Mouse (Mus musculus): ENCODE measurements around the gene Sart3.
A peak's percentile ranks its signal among the peaks of the same experiment; 100 is the strongest.

The Sart3 gene

GRCm38 (mm10) chr5:113724446-113724845, 47.9 kb downstream of the Sart3 start, which contains the start of gene 1700069L16Rik:
Gene 1700069L16Rik (minus strand): TSS chr5:113724772.
- DNase-seq: peak; percentile 84

- no peak for DNase-seq
These were observed 48.6 kb downstream of the Sart3 start for GRCm38 (mm10) chr5:113723567-113724237.

GRCm38 (mm10) chr5:113722224-113723013, 49.9 kb downstream of the Sart3 start:
- no peak for DNase-seq

- no peak for DNase-seq
These were observed 53.1 kb downstream of the Sart3 start for GRCm38 (mm10) chr5:113719221-113719661.

DNA sequence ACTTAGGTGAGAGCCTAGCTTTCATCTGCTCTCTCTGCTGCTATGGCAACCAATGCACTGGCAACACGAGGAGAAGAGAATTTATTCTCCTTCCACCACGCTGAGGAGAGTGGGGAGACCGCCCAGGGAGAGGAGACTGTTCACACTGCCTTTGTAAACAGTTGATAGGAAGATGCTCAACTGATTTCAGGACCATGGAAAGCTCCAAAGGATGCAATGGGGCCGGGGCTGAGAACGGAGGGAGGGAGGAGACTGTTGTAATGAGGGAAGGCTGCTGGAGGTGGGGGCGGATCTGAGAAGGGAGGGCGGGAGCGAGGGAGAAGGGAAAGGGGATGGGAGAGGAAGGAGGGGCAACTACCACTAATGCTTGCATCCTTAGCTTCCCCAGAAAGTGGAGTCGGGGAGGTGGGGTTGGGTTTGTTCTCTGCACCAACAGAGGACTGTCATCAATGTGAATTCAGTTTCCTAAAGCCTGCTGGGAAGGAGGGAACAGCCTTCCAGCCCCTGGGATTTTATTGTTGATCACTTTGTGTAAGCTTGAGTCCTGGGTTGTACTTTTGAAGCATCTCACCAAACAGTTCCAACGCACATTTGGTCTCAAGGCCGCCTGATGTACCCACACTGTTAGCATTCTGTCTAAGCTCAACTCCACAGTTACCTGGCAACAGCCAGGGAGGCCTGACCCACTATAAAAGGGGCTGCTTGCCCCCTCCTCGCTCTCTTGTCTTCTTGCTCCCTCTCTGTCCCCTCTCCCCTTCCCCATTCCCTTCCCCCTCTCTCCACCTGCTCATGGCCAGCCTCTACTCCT, 55.5 kb downstream of the Sart3 start:
- peak; percentile 74 for DNase-seq

GRCm38 (mm10) chr5:113712861-113713260, 59.4 kb downstream of the Sart3 start:
- no peak for DNase-seq

DNA sequence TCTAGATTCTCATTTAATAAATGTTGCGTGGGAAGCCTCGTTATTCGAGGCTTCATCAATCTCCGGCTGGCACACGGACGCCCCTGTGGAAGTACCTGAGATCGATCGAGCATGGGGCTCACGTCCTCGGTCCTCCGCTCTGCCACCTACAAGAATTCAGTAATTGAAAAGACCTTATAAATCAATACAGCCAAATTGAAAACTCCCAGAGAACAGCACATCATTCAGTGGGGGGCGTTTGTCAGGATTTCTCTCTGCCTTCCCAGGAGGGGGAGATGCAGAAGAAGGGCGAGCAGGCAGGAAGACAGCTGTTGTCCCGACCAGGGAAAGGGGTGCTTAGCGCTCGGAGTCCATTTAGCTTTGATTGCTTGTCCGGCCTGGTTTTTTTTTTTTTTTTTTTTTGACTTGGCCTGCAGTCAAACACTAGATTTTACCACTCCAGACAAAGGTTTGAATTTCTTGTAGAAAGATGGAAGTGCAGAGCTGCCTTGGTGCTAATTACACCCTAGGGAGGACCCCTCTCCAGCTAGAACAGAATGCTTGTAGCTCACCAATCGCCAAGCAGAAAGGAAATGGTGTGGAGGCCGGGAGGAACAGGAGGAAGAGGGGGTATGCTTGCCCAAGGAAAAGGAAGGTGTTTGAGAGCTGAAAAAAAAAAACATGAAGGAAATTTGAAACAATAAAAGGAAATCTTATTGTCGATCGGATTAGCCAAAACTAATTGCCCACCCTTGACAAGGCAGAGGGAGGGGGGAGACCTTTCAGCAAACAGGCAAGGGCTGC, 68.3 kb downstream of the Sart3 start:
- no peak for DNase-seq

GRCm38 (mm10) chr5:113700388-113701023, 71.8 kb downstream of the Sart3 start:
- DNase-seq: no peak

DNA sequence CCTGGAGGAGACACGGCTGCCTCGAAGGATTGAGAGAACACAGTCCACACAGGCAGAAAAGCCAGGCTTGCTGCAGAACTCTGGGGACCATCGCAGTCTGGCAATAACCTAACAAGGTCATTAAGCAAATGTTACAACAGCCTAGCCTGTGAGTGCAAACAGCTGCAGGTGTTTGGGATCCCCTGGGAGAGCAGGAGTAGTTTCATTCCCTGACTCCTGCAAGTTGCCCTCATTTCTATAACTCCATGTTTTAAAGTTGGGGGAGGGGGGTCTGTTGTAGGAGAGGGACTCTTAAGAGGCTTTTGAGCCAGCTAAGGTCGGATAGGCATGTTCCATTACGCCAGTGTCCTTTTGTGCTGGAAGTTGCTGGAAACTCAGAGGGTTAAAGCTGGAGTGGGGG, 77.9 kb downstream of the Sart3 start:
- no peak for DNase-seq

GRCm38 (mm10) chr5:113694000-113694399, 78.3 kb downstream of the Sart3 start:
- no peak for DNase-seq

- DNase-seq: no peak
These were observed 79.0 kb downstream of the Sart3 start for GRCm38 (mm10) chr5:113693196-113693755.

Data from lung, postnatal 10 days (tissue).